Mouse (Mus musculus) E14TG2a.4 (cell line): Measurements from ENCODE around the gene Olfr279.

Source experiments
- CTCF ChIP-seq: conservative IDR thresholded peaks from 2 replicates; pipeline ENCODE4 v1.5.1; 2014; ENCODE audit warnings: low read length
- NANOG ChIP-seq: IDR thresholded peaks from 2 replicates; pipeline ENCODE4 v1.6.1; 2014; ENCODE audit warnings: borderline replicate concordance, low read length, mixed read lengths
- POU5F1 ChIP-seq: IDR thresholded peaks from 2 replicates; pipeline ENCODE4 v1.6.1; 2014; ENCODE audit warnings: low read length, borderline replicate concordance

- TF ChIP-seq CTCF (no peak), NANOG (no peak), POU5F1 (no peak)
Observed at GRCm38 (mm10) chr15:98497631-98498030, 5.4 kb downstream of the Olfr279 start.
